Mouse (Mus musculus) adrenal gland, adult 2 months (tissue): Measurements from ENCODE around the gene Dhx15. TPM values are rescaled to one million over a fixed set of nuclear protein-coding genes. Genes with fewer than 3 reads are reported as not detected.
"Not testable (repeated sequence)": the region's sequence is repeated elsewhere in the genome, so short reads cannot be mapped to it uniquely, and the experiment has no call there.

ENCODE experiments used
- DNase-seq: peaks from one replicate; pipeline ENCODE4 v3.0.0; 2021
- long read RNA-seq: library from polyadenylated mRNA; stranded (forward); transcript quantifications from one replicate; pipeline ENCODE4 v2.0.0, GENCODE M21; 2021
- polyA plus RNA-seq: library from polyadenylated mRNA; depleted of rRNA; stranded (reverse); fragments of >200 nt; gene quantifications from 2 replicates; pipeline ENCODE4 v1.2.3, GENCODE M21; 2012; rRNA removed
- total RNA-seq, 2 experiments: library from RNA; stranded (reverse); gene quantifications; 2 replicates each; pipeline ENCODE4 v1.2.3; 2021

The Dhx15 gene
- total RNA-seq (100 to 1,000 TPM; 106 to 118 TPM), polyA plus RNA-seq (9.5 and 15.1 TPM in 2 replicates)
- long read RNA-seq, transcript Dhx15-201 (14 exons, 3,010 nt), result major isoform, 51 of 68 reads
- long read RNA-seq, partial matches to known transcripts, result 8 of 68 reads
- long read RNA-seq, other reads (novel, unspliced or antisense), result 7 of 68 reads

DNA sequence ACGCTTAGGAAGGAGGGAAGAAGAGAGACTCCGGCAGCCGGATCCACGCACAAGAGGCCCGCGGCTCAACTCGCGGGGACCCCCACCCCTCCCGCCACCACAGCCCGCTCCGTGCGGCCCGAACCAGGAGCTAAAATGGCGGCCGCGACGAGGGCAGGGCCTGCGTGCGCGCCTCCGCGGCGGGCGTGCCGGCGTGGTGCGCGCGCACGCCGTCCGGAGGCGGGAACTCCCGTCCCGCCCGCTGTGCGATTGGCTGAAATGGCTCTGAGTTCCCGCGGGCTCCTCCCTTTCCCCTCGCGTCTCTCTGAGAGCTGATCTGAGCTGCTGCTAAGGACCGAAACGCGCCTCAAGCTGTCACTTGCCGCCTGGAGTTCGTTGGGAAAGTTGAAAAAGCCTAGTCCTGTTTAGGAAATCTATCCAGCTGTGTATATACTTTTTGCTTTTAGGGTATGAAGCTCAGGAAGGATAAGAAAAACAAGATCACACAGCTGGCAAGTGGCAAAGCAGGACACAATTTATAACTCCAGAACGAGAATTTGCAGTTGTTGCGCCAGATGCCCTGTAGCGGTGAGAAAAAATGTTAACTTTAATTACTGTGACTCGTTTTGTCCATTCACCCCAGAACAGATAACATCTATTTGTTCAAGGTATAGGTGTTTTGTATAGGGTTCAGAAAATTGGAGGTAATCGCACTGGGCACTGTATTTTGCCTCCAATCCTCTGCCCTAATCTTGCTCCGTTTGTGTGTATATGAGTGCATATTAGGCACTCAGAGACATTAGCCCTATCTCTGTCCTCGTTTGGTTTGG lies at the start of gene Dhx15:
Gene Dhx15 (minus strand): TSS at position 144 of the 809 bp plus-strand sequence.
- peak; percentile 95 for DNase-seq

- no peak for DNase-seq
Measured at GRCm38 (mm10) chr5:52238877-52239276, 48.6 kb upstream of the Dhx15 start.

GRCm38 (mm10) chr5:52237956-52238735 lies 47.8 kb upstream of the Dhx15 start:
- no peak for DNase-seq

GRCm38 (mm10) chr5:52236585-52236984 lies 46.3 kb upstream of the Dhx15 start:
- DNase-seq, result not testable (repeated sequence)

- DNase-seq, result no peak
Measured at GRCm38 (mm10) chr5:52234570-52234969, 44.3 kb upstream of the Dhx15 start.

GRCm38 (mm10) chr5:52233891-52234290 lies 43.6 kb upstream of the Dhx15 start:
- no peak for DNase-seq

DNA sequence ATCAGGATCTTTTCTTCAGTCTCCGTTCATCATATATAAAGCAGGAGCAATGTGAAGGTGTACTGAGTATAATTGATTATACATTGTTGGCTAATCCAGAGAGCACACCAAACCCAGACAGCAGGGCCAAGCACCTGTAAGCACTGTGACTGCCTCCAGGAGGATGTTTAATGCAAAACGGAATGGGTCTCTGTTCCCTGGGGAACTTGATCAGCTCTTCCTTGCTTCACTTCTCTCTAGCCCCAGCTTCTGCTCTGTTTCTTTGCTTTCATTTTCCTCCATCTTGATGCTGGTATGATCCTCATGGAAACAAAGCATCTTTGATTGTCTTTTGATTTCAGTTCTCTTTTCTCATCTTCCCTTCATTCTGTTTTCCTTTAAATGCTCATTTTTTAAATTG lies 42.3 kb upstream of the Dhx15 start:
- DNase-seq, result no peak

DNA sequence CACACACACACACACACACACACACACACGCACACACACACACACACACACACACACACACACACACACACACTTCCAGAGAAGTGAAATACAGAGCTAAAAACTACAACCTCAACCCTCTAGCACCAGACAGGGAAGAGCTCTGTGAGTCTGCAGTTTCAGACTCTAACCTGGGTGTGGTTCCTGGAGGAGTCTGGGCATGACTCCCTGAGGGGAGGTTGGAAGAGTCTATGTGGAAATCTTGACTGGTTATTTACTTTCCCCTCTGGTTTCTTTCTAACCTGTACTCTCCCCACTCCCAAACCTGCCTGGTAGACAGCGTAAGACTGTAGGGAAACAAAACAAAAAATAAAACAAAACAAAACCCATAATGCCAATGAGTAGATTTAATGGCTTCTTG lies 41.9 kb upstream of the Dhx15 start:
- DNase-seq, result no peak

DNA sequence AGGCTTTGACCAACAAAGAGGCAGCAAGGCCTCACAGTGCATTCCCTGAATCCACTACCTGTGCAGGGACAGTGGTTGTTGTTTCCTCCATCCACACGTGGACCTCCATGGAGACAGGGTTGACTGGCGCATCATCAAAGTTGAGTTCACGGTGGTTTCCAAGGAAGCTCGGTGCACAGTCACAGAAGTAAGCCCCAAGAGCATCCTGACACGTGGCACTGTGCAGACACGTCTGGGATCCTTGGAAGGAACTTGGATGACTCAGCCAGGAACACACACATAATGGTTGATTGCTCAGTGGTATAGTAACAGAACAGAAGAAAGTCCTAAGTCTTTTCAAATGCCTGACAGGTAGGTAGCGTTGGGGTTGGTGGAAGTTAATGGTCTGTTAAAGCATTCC lies 40.2 kb upstream of the Dhx15 start:
- no peak for DNase-seq

DNA sequence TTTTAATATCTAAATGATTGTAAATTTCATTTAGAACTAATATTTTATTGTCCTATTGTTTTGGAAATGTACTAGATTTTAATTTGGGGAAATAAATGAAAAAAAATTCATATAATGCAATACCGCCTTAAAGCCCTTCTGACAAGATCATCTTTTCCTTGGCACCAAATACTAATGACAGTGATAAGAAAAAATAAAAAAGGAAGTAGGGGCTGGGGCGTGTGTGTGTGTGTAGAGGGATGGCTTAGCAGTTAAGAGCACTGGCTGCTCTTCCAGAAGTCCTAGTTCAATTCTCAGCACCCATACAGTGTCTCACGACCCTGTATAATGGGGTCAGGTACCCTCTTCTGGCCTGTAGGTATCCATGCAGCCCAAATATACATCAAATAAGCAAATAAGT lies 36.4 kb upstream of the Dhx15 start:
- DNase-seq, result no peak

GRCm38 (mm10) chr5:52221596-52221995 lies 31.3 kb upstream of the Dhx15 start:
- DNase-seq, result no peak

DNA sequence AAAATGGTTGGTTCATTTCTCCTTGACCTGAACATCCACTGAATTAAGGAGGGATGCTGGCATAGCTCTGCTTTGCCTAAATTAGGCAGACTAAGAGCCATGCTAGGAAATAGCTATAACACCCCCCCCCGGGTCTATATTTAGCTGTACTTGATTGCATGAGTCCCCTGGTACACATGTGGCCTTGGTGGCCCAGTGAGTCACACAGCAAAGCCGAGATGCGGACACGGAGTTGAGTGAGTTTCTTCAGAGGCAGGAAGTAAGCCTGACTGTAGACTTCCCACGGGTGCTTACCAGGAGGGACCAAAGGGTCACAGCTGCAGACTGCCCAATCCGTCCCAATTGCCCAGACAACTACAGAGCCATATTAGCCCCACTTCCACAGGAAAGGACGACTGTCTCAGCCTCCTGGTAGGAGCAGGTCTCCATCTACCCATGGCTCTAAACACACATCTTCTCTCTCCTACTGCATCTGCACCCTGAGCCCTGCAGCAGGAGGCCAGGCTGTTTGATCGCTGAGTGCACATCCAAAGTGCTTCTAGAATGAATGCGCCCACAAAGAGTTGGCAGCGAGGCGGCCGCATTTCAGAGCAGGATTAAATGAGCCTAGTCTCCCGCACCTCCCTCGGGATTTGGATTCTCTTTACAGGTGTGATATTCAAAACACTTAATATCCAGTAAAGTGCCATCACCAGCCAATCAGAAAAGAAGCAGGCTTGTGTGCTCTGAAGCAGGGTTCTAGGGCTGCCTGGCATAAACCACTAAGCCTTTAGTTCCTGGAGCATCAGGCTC lies 29.9 kb upstream of the Dhx15 start:
- DNase-seq, result peak; percentile 84

DNA sequence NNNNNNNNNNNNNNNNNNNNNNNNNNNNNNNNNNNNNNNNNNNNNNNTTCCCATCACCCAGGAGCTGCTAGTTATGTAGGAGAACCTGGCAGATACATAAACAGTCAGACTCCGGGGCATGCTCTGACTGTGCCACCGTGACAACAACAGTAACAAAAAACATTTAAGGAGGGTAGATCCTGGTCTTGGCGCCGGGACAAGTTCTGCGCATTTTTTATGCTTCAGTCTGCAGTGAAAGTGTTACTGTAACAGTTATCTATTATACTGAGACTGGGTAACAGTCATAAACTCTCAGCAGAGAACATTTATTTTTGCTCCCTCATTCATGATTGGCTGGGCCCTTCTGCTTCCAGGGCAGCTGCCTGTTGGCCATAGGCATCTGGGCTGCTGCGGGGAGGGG lies 27.9 kb upstream of the Dhx15 start:
- no peak for DNase-seq

- DNase-seq, result no peak
Measured at GRCm38 (mm10) chr5:52213143-52213900, 23.0 kb upstream of the Dhx15 start.

- no peak for DNase-seq
Measured at GRCm38 (mm10) chr5:52191180-52191468, 810 bp upstream of the Dhx15 start.

DNA sequence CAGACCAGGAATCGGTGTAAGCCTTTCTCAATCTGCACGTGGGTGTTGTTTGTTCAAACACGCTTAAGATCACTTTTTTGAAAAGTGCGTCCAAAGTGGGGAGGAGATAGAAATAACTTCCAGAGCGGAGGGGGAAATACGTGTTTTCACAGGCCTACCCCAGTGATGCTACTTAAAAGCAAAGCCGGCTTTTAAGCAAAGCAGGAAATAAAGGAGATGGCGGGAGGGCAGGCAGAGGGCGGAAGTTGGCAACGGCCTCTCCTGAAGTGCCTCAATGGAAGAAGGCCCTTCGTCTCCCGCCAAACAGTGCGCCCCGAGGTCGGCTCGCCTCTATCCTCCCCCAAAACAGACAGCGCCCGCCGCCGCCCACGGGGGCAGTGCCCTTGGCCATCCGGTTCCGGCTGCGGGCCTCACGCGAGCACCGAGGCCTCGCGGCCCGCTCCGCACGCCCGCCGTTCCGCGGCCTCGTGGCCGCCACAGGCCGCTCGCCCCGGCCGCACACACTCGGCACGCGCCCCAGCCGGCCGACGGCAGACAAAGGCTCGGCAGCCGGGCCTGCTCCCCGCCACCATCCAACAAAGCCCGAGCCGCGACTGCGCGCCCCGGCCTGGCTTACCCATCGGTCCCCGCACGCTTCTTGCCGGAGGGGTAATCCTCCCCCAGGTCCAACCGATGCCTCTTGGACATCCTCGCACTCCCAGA lies 499 bp downstream of the Dhx15 start:
- no peak for DNase-seq

- DNase-seq, result no peak
Measured at GRCm38 (mm10) chr5:52188206-52188605, 2.1 kb downstream of the Dhx15 start.

DNA sequence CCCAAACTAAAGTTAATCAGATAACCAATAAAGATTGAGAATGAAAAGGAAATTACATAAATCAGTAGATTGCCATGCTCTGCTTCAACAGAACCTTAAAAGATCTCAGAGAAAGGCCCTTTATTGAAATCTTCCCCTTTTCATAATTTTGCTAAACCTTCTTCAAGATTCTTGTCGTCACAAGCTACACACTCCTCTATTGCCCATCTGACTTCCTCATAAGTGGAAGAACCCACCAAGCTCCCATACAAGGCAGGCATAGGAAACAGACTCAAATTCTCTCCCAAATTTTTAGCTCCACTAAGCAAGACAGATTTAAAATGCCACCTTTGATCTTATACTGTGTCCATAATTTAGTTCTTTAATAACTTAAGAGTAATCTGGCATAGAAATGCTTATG lies 13.0 kb downstream of the Dhx15 start:
- DNase-seq, result no peak

- DNase-seq, result no peak
Measured at GRCm38 (mm10) chr5:52168468-52168867, 21.8 kb downstream of the Dhx15 start.

- DNase-seq, result no peak
Measured at GRCm38 (mm10) chr5:52149138-52149537, 41.2 kb downstream of the Dhx15 start.

DNA sequence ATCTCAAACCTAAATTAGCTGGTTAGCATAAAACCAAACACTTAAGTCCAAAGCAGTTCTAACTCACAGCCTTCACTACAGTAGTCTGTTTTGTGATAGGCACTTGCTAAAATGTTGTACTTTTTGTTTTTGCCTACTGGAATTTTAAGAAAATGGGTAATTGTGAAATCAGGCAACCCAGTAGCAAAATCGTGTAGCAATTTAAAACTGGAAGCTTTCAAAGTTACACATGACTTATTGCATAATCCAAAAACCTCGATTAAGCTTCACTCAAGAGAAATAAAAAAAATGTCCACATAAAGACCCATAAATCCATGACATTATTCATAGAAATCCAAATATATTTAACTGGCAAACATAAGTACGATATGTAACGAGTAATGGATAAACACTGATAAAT lies 43.2 kb downstream of the Dhx15 start:
- no peak for DNase-seq
